Mouse (Mus musculus) kidney, postnatal 0 days (tissue): ENCODE results near the gene Atp10a. TPM values are rescaled to one million over a fixed set of nuclear protein-coding genes. Genes with fewer than 3 reads are reported as not detected.

ENCODE experiments used
- ATAC-seq: fragments of 200-750 bp; cut with Nextera tagmentation; replicated peaks from 2 replicates; pipeline ENCODE4 v1.8.0; 2017; ENCODE audit warnings: low read depth, moderate number of reproducible peaks, moderate TSS enrichment, moderate library complexity; ENCODE audit not compliant: low FRiP score
- DNase-seq: peaks from one replicate; pipeline ENCODE4 v3.0.0-alpha.2; 2016; ENCODE audit warnings: low spot score
- H3K27ac ChIP-seq: fragments of 300-500 bp; sonication (generic); 2 replicates; pipeline ENCODE4 v1.5.1; 2014; ENCODE audit warnings: mild to moderate bottlenecking
- H3K27me3 ChIP-seq: fragments of 300-500 bp; sonication (generic); 2 replicates; pipeline ENCODE4 v1.6.1; 2014; ENCODE audit warnings: low read length, mixed read lengths; ENCODE audit not compliant: insufficient read depth
- H3K36me3 ChIP-seq: fragments of 300-500 bp; sonication (generic); 2 replicates; pipeline ENCODE4 v1.6.1; 2014; ENCODE audit warnings: low read length, mixed read lengths; ENCODE audit not compliant: insufficient read depth
- H3K4me1 ChIP-seq: fragments of 300-500 bp; sonication (generic); replicated peaks from 2 replicates; pipeline ENCODE4 v1.6.1; 2014; ENCODE audit warnings: antibody characterized with exemption, low read length, mixed read lengths; ENCODE audit not compliant: insufficient read depth
- H3K4me2 ChIP-seq: fragments of 300-500 bp; sonication (generic); 2 replicates; pipeline ENCODE4 v1.6.1; 2014; ENCODE audit warnings: mild to moderate bottlenecking, low read length, moderate library complexity, mixed read lengths
- H3K4me3 ChIP-seq: fragments of 300-500 bp; sonication (generic); replicated peaks from 2 replicates; pipeline ENCODE4 v1.5.1; 2014; ENCODE audit warnings: low read depth, low read length
- H3K9ac ChIP-seq: fragments of 300-500 bp; sonication (generic); 2 replicates; pipeline ENCODE4 v1.6.1; 2014; ENCODE audit warnings: low read depth, low read length
- H3K9me3 ChIP-seq: fragments of 300-500 bp; sonication (generic); replicated peaks from 2 replicates; pipeline ENCODE4 v1.6.1; 2016; ENCODE audit warnings: low read length, inconsistent platforms, mixed read lengths
- CTCF ChIP-seq: IDR thresholded peaks from 2 replicates; pipeline ENCODE4 v1.5.1; 2016; ENCODE audit warnings: antibody characterized with exemption, low read depth, mild to moderate bottlenecking, moderate library complexity
- WGBS: fragments of 180-500 bp; shearing (Covaris S2); extraction: QIAGEN DNeasy Blood & Tissue Kit; methylation state at CpG from one replicate; pipeline ENCODE4 v1.1.7; 2014; 5-methylcytosine and 5-hydroxymethylcytosine counted together
- polyA plus RNA-seq: library from polyadenylated mRNA; unstranded; fragments of >200 nt; fragmentation: Nextera tagmentation; extraction: Ambion mirVana; gene quantifications from 2 replicates; pipeline ENCODE4 v1.2.1, GENCODE M21; 2015

The Atp10a gene
- polyA plus RNA-seq, 1 experiment from 2014 or later = 2.3 TPM

- TF ChIP-seq CTCF = no peak
- DNase-seq = no peak
- H3K4me1 ChIP-seq = no peaks in the 10 kb centered on the region
- H3K27me3 ChIP-seq = no peaks in the 10 kb centered on the region
- no peak overlapping the region for H3K9ac ChIP-seq
- no peaks in the 10 kb centered on the region for H3K9me3 ChIP-seq
- no peak overlapping the region for H3K4me3 ChIP-seq
- WGBS = 85% methylated on average over 4 of the region's 4 CpGs
- no peak for ATAC-seq
- no peak overlapping the region for H3K27ac ChIP-seq
- no peak overlapping the region for H3K4me2 ChIP-seq
- H3K36me3 ChIP-seq = no peaks in the 10 kb centered on the region
Observed at GRCm38 (mm10) chr7:58640456-58640855, 15.5 kb upstream of the Atp10a start.

- TF ChIP-seq CTCF = no peak
- no peak for DNase-seq
- Histone ChIP-seq H3K9ac (no peak overlapping the region), H3K9me3 (no peaks in the 10 kb centered on the region), H3K4me3 (no peak overlapping the region), H3K4me2 (no peak overlapping the region), H3K27me3 (no peaks in the 10 kb centered on the region), H3K27ac (no peak overlapping the region), H3K36me3 (no peaks in the 10 kb centered on the region), H3K4me1 (no peaks in the 10 kb centered on the region)
- WGBS = 79% methylated on average over 3 of the region's 3 CpGs
- no peak for ATAC-seq
Observed at GRCm38 (mm10) chr7:58641916-58642315, 14.1 kb upstream of the Atp10a start.

- H3K27me3 ChIP-seq = no peaks in the 10 kb centered on the region
- no peaks in the 10 kb centered on the region for H3K9me3 ChIP-seq
- no peak for DNase-seq
- H3K4me1 ChIP-seq = no peaks in the 10 kb centered on the region
- H3K4me2 ChIP-seq = no peak overlapping the region
- no peak for TF ChIP-seq CTCF
- no peaks in the 10 kb centered on the region for H3K36me3 ChIP-seq
- H3K27ac ChIP-seq = no peak overlapping the region
- H3K9ac ChIP-seq = no peak overlapping the region
- ATAC-seq = no peak
- WGBS = 86% methylated on average over 1 of the region's 1 CpGs
- H3K4me3 ChIP-seq = no peak overlapping the region
Observed at GRCm38 (mm10) chr7:58647404-58647803, 8.6 kb upstream of the Atp10a start.

DNA sequence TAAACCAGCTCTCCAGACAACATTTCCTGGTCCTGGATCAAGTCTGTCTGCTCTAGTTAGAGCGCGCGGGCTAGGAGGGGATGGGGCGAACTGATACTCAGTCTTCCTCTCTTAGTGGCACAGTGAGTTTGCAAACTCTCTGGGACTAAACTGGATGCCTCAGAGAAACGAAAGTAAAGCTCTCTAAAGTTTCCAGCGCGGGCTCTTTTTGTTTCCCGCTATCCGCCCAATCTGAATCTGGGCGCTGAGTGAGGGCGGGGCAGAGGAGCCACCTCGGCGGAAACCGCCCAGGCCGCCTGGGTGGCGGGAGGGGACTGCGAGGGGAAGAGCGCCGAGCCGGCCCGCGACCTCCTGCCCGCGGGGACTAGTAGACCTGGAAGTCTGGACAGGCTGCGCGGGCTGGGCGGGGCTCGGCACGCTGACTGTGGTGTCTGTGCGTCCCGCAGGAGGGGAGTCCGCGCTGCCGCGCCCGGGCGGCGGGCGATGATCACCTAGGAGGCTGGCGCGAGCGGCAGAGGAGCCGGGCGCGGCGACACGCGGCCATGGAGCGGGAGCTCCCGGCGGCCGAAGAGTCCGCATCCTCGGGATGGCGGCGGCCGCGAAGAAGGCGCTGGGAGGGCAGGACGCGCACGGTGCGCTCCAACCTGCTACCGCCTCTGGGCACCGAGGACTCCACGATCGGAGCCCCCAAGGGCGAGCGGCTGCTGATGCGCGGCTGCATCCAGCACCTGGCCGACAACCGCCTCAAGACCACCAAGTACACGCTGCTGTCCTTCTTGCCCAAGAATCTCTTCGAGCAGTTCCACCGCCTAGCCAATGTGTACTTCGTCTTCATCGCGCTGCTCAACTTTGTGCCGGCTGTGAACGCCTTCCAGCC is 2.2 kb downstream of the Atp10a start:
- H3K9me3 ChIP-seq = no peaks in the 10 kb centered on the region
- H3K4me1 ChIP-seq = no peaks in the 10 kb centered on the region; the same call in 1 of the 2 replicates
- 0 out of 2 replicates have a peak overlapping the region, but pooled peaks have one; percentile 28 for H3K27ac ChIP-seq
- DNase-seq (peak; percentile 83), ATAC-seq (peak; percentile 91)
- H3K9ac ChIP-seq = peak overlapping the region; percentile 63
- TF ChIP-seq CTCF = no peak
- under 1% methylated on average over 61 of the region's 81 CpGs for WGBS
- no peaks in the 10 kb centered on the region for H3K36me3 ChIP-seq
- H3K4me3 ChIP-seq = peak overlapping the region; percentile 71
- peak overlapping the region; percentile 96 for H3K4me2 ChIP-seq
- H3K27me3 ChIP-seq = no peaks in the 10 kb centered on the region

- ATAC-seq (no peak), DNase-seq (no peak)
- H3K4me2 ChIP-seq = peak overlapping the region; percentile 96
- H3K4me3 ChIP-seq = peak overlapping the region; percentile 71
- H3K4me1 ChIP-seq = no peaks in the 10 kb centered on the region; the same call in 1 of the 2 replicates
- H3K9ac ChIP-seq = peak overlapping the region; percentile 63; the same call in 1 of the 2 replicates
- H3K27me3 ChIP-seq = no peaks in the 10 kb centered on the region
- no peak overlapping the region for H3K27ac ChIP-seq
- no peaks in the 10 kb centered on the region for H3K9me3 ChIP-seq
- TF ChIP-seq CTCF = no peak
- no peaks in the 10 kb centered on the region for H3K36me3 ChIP-seq
- WGBS = 17% methylated on average over 14 of the region's 14 CpGs
Observed at GRCm38 (mm10) chr7:58658790-58659405, 2.9 kb downstream of the Atp10a start.

DNA sequence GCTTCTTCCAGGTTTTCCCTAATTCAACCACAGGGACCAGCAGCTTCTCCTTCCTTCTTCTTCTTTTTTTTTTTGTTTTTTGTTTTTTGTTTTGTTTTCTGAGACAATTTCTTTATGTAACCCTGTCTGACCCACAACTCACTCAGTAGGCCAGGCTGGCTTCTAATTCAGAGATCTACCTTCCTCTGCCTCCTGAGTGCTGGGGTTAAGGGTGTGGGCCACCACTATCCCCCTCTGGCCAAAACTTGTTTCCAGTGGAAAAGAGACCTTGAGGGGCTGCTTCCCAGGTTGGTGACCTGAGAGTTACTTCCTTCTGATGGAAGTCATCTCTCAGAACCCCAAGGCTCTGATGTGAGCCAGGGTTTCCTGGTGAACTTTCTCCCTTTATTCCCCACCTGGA is 4.1 kb downstream of the Atp10a start:
- H3K4me3 ChIP-seq = no peak overlapping the region
- no peaks in the 10 kb centered on the region for H3K36me3 ChIP-seq
- no peak for TF ChIP-seq CTCF
- H3K9me3 ChIP-seq = no peaks in the 10 kb centered on the region
- H3K27me3 ChIP-seq = no peaks in the 10 kb centered on the region
- H3K4me2 ChIP-seq = no peak overlapping the region
- ATAC-seq = no peak
- H3K27ac ChIP-seq = no peak overlapping the region
- no peak overlapping the region for H3K9ac ChIP-seq
- no peak for DNase-seq
- no peaks in the 10 kb centered on the region; the same call in 1 of the 2 replicates for H3K4me1 ChIP-seq
